Mouse (Mus musculus): ENCODE data around the gene Gm45785. TPM values are rescaled to one million over a fixed set of nuclear protein-coding genes. Genes with fewer than 3 reads are reported as not detected.

Gm45785 gene
- total RNA-seq, 2 experiments from 2014 or later = 1.2 to 1.8 TPM

- intact Hi-C loops (cut with DNase I) = no loop called here
- no peak for DNase-seq (ENCODE audit: low spot score in 2 of 2)
These were observed 68.6 kb downstream of the Gm45785 start, which contains the start of gene Syce1 for GRCm38 (mm10) chr7:140787406-140788052. Syce1 (minus strand) TSS chr7:140787852.

DNA sequence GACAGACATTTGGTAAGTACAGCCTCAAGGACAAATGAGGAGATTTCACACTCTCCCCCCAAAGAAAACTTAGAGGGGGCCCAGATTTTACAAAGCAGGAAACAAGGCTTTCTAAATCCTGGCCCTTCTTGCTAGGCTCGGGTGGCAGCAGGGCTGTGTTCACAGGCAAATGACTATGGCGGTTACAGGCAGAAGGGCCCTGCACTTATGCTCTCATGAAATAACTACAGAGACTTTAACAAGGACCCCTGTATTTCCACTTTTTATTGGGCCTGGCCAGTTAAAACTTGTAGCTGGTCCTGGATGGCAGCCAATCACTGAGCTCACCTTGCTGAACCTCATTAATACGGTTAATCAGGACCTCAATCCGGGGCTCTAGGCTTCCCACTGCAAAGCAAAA is 75.6 kb downstream of the Gm45785 start:
- intact Hi-C loops (cut with DNase I) = no loop called here
- DNase-seq (ENCODE audit: low spot score in 2 of 2) = no peak

Other genes with a start within 250 kb of the Gm45785 start
- gene Olfr61, start 227.4 kb downstream of the Gm45785 start, total RNA-seq (2021) = not detected
- not detected for gene Olfr53, start 209.9 kb downstream of the Gm45785 start, total RNA-seq (2021)
- gene Olfr539, start 196.4 kb downstream of the Gm45785 start, total RNA-seq (2021) = under 1 TPM; 0.05 to 0.07 TPM
- not detected for gene Olfr45, start 174.4 kb downstream of the Gm45785 start, total RNA-seq (2021)
- not detected for gene Olfr541, start 159.1 kb downstream of the Gm45785 start, total RNA-seq (2021)
- gene Cyp2e1, start 92.6 kb downstream of the Gm45785 start, total RNA-seq (2021) = not detected
- not detected for gene Syce1, start 68.5 kb downstream of the Gm45785 start, total RNA-seq (2021)
- gene Zfp941, start 34.2 kb downstream of the Gm45785 start, total RNA-seq (2021) = 10 to 100 TPM; 23.6 to 24.7 TPM
- gene Urah, start 21.3 kb downstream of the Gm45785 start, total RNA-seq (2021) = 1 to 10 TPM; 2.7 to 4.1 TPM
- not detected for gene Scgb1c1, start 10.8 kb downstream of the Gm45785 start, total RNA-seq (2021)
- not detected for gene Odf3, start 8.5 kb downstream of the Gm45785 start, total RNA-seq (2021)
- gene Ric8a, start 626 bp upstream of the Gm45785 start, total RNA-seq (2021) = 10 to 100 TPM; 66.0 to 70.0 TPM
- gene Bet1l, start 1.2 kb upstream of the Gm45785 start, total RNA-seq (2021) = 10 to 100 TPM; 25.9 to 28.1 TPM
- 100 to 1,000 TPM; 116 TPM for gene Psmd13, start 25.6 kb upstream of the Gm45785 start, total RNA-seq (2021)
- 10 to 100 TPM; 77.1 to 78.2 TPM for gene Sirt3, start 26.0 kb upstream of the Gm45785 start, total RNA-seq (2021)
- gene Cox8b, start 44.1 kb upstream of the Gm45785 start, total RNA-seq (2021) = 1 to 10 TPM in 1 of 2 experiments, not detected in 1; 1.2 TPM
- under 1 TPM; 0.41 to 0.73 TPM for gene Nlrp6, start 64.6 kb upstream of the Gm45785 start, total RNA-seq (2021)
- gene Pgghg, start 85.1 kb upstream of the Gm45785 start, total RNA-seq (2021) = 1 to 10 TPM; 4.7 to 6.3 TPM
- not detected for gene Ifitm5, start 94.0 kb upstream of the Gm45785 start, total RNA-seq (2021)
- gene Gm45717, start 99.6 kb upstream of the Gm45785 start, total RNA-seq (2021) = not detected
- 10 to 100 TPM; 11.7 to 15.7 TPM for gene Ifitm2, start 99.7 kb upstream of the Gm45785 start, total RNA-seq (2021)
- 1 to 10 TPM; 1.7 to 2.9 TPM for gene Ifitm1, start 110.9 kb upstream of the Gm45785 start, total RNA-seq (2021)
- 10 to 100 TPM in 1 of 2 experiments, 1 to 10 TPM in 1; 9.9 to 13.5 TPM for gene Ifitm3, start 154.4 kb upstream of the Gm45785 start, total RNA-seq (2021)
- not detected for gene Ifitm6, start 161.6 kb upstream of the Gm45785 start, total RNA-seq (2021)
- gene Gm17387, start 172.8 kb upstream of the Gm45785 start, total RNA-seq (2021) = not detected
- gene B4galnt4, start 204.8 kb upstream of the Gm45785 start, total RNA-seq (2021) = 10 to 100 TPM; 79.6 to 84.3 TPM
- under 1 TPM in 1 of 2 experiments, not detected in 1; 0.21 TPM for gene Pkp3, start 221.9 kb upstream of the Gm45785 start, total RNA-seq (2021)
- gene Sigirr, start 244.2 kb upstream of the Gm45785 start, total RNA-seq (2021) = 1 to 10 TPM; 2.9 to 3.2 TPM

Data from left cerebral cortex, postnatal 25 days (tissue).